Mouse (Mus musculus) spleen, postnatal 14 days (tissue): Measurements from ENCODE around the gene Fnbp4.
"Not testable (repeated sequence)": the region's sequence is repeated elsewhere in the genome, so short reads cannot be mapped to it uniquely, and the experiment has no call there.

Experiments used
- DNase-seq, 2 experiments: peaks; one replicate each; pipeline ENCODE4 v3.0.0; 2021 to 2022; ENCODE audit warnings: low spot score in 2 of 2

Gene Fnbp4

DNA sequence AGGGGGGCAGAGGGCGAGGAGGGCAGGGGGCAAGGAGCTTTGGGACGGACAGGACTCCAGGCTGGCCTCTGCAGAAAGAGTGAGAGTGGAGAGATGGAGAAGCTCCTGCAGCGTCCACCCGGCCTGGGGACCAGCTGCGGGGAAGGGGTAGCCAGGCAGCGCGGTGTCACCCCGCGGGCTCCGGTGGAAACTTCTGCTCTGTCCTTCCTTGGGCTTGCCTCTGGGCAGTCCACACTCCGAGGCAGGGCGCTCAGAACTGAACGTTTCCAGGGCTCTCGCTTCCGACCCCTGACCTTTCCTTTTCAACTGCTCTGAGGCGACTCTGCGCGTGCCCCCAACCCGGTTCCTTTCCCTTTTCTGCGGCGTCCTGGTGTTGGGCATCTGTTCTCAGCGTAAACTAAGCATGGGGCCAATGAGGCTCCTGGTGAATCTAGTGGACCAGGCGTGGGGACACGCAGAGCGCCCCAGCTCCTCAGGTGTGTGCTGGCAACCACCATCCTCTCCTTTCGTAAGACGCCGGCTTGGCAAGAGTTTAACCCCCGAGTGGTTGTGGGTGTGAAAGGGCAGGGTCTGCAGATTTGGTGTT, 37.8 kb downstream of the Fnbp4 start:
- DNase-seq: no peak

DNA sequence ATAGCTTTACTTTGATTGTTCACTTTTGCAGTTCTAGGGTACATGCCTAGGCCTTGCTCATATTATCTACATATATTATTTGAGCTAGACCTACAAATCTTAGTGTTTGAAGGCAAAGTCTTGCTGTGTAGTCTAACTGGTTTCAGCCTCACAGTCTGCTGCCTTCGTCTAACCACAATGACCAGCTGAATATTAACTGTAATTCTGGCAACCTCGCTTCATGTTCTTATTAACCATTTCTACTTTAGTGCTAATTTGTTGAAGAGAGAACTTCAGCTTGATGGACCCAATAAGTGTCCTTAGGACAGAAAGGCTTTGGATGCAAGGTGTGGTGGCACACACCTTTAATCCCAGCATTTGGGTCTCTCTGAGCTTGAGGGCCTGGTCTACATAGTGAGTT, 43.0 kb downstream of the Fnbp4 start:
- DNase-seq: no peak

DNA sequence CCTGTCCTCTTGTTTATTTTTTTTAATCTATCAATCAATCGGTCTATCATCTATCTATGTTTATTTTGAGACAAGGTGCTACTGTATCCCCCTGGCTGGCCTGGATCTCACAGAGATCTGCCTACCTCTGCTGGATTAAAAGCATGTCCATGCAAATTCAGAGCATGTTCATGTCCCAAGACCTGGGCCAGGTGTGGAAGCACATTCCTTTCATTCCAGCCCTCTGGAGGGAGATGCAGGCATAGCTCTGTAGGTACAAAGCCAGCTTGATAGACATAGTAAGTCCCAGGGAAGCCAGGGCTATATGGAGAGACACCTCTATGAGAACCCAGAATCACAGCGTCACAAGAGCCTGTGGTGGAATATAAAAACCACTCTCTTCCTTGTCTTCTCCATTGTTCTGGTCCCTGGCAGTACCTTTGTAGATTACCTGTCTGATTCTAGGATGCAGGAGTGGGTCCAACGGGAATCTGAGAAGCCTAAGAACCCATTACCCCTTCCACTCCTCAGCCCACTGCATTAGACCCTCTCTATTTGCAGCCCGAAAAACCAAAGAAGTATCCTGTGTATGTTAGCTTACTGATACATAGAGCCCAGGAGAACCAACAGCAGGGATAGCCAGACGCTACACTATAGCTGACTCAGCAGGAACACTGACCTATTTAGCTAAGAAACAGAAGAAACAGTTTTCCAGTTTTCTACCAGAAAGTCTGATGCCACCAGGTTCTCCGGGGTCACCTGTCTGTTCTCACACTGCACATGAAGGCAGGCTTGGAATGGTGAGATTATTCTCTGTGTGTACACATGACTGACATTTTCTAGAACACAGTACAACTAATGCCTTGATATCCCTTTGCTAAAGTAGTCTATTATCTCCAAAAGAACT, 63.3 kb downstream of the Fnbp4 start:
- DNase-seq: no peak

DNA sequence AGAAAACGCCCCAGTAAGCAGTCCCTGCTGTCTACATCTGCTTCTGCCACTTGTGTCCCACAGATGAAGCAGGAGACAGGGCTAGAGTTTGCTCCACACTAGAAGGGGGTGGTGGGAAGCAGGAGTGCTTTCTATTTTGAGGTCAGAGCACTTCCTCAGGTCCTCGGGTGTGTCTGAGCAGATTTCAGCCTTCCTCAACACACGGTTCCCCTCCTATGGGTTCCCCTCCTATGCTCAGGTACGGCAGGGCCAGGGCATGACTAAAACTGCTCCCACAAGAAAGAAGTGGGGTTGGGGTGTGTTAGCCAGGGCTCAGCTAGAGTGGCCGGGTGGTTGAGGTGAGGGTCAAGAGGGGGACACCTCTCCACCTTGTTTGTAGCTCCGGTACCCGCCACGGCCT, 65.6 kb downstream of the Fnbp4 start:
- DNase-seq: no peak

DNA sequence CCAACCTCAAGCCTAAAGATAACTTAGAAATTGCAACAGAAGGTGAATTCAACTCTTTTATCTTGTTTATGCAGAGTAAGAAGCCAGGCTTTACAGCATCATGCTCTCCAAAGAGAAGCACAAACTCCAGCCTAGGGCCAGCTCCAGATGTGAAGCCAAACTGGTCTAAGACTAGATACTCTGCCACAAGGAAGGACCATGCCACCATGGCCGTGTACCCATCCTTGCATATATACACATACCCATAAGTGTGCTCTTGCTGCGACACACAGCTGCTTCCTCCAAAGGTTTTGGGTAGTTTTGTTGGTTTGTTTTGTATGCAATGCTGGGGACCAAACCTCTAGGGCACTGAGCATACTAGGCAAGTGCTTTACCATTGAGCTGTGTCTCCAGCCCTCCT, 70.1 kb downstream of the Fnbp4 start:
- no peak for DNase-seq

DNA sequence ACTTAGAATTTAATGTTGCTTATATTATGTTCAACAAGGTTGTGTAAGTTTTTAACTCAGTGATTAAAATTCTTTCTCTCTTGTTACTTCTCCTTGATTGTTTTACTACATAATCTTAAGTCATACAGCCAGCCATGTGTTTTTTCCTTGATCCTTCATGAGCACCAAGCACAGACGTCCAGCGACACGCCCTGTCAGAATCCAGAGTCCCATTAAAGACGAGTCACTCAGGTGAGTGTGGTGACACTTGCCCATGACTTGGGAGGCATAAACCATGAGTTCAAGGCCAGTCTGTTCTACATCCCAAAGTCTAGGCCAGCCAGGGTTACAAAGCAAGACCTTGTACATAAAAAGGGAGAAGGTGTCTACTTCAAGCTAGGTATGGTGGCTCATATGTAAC, 71.0 kb downstream of the Fnbp4 start:
- no peak for DNase-seq

DNA sequence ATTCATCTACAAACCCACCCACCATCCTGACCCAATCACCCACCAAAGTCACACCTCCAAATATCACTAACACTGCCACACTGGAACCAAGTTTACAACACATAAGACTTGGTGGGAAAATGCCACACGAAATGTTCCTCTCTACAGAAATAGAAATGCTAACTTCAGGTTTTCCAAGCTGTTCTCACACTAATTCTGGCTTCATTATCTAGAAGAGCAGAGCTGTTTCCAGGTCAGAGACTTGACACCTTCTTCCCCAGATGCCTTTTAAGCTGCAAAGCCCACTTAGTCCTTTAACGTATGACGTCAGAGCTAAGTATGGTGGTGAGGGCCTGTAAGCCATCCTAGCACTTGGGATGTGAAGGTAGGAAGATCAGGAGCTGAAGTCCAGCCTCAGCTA, 73.5 kb downstream of the Fnbp4 start:
- no peak for DNase-seq

DNA sequence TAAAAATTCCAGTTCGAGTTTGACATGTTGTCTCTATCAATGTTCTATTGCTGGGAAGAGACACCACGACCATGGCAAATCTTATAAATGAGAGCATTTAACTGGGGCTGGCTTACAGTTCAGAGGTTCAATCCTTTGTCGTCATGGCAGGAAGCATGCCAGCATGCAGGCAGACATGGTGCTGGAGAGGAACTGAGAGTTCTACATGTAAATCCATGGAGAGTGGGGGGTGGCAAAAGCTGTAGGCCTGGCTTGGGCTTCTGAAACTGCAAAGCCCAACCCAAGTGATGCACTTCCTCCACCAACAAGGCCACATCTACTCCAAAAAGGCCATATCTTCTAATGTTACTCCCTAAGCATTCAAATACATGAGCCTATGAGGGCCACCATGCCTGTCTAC, 75.7 kb downstream of the Fnbp4 start:
- no peak for DNase-seq

DNA sequence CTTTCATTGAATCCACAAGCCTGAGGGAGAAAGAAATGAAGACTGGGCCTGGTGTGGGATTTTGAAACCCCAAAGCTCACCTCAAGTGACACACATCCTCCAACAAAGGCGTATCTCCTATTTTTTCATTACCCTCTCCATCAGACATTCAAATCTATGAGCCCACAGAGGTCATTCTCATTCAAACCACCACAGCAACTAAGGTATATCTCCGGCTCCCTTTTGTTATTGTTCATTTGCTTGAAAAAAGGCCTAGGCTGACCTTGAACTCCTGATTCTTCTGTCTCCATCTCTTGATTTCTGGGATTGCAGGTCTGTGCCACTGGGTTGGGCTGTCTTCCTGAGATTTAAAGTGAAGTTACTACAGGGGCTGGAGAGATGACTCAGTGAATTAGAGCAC, 77.8 kb downstream of the Fnbp4 start:
- no peak for DNase-seq

DNA sequence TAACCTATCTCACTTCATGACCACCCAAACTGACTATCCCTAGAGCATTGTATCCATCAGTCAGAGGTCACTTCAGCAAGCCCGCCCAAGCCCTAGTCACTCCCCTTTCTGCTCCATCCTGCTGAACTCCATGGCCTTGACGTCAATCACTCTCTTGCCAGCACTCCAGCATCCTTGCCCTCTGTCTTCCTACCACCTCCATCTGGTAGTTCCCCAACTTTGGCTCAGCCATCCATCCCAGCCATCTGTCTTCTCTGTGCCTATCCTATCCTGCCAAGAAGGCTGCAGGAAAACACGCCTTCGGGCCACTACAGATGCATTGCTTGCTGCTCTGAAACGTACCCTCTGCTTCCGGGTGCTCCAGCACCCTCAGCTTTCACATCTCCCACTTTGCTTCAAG, 78.6 kb downstream of the Fnbp4 start:
- no peak for DNase-seq

DNA sequence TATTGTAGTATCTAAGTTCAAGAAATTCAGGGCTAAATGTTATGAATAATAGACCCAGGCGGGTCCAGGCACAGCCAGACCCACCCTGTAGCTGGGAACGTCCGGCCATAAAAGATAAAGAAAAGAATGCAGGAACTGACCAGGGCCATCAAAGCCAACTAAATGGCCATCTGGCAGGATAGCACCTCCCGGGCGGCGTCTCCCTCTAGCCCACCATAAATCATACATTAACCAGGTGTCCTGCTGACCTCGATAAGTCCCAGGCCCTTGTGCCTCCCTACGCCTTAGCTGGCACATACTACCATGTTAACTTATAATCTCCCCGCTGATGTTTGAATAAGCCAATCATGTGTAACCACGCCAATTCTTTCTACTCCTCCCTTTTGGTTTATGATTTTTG, 79.4 kb downstream of the Fnbp4 start:
- not testable (repeated sequence) for DNase-seq

DNA sequence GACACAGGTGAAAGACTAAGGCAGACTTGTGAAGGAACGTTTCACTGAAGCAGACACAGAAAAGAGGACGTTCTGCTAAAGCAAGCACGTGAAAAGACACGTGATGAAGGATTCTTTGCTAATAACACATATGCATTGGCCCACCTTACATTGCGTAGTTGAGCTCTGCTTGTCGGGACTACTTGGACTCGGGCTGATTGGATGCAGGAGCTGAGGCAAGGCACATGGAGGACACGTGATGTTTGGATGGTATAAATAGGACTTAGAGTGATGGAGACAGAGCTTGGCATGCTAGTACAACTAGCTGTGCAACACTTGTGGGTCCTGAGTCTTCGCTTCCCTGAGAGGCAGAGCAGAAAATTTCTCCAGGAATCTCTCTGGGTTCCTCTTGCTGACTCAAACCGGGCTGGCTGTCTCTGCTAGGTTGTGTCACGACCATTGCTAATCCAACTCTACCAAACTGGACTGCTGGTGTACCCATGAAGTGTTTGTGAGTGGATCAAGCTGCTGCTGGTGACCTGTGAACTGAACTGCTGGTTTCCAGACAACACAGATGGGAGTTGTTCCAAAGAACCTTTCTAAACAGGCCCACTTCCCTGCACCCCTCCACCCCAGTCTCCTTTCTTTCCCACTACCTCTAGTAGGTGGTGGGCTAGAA, 80.5 kb downstream of the Fnbp4 start:
- no peak for DNase-seq

DNA sequence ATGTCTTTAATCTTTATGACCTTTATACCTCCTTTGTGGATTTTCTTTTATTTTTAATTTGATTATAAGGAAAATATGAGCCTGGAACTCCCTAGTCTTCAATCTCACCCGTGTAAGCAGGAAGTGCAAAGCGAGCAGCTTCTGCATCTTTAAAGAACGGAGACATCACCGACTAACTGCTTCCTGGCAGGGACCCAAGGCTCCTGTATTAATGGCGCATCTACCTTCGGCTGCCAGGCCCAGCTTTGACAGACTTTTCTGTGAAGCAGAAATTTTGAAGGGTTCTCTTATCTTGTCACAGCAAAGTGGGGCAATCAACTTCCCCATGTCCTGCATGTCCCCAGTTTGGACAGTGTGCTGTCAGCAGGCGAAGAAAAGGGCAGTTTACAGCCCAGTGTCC, 83.6 kb downstream of the Fnbp4 start:
- DNase-seq: no peak
